Mouse (Mus musculus) lung, embryonic 16.5 days (tissue): ENCODE data around the gene Sox10. TPM values are rescaled to one million over a fixed set of nuclear protein-coding genes. Genes with fewer than 3 reads are reported as not detected.

Experiments used
- ATAC-seq: fragments of 200-750 bp; cut with Nextera tagmentation; 2 replicates; pipeline ENCODE4 v1.8.0; 2017; ENCODE audit warnings: low read depth, mild to moderate bottlenecking, moderate library complexity
- H3K27ac ChIP-seq: fragments of 300-500 bp; sonication (generic); 2 replicates; pipeline ENCODE4 v1.5.1; 2014; ENCODE audit warnings: mild to moderate bottlenecking, control low read depth, low read length
- H3K27me3 ChIP-seq: fragments of 300-500 bp; sonication (generic); 2 replicates; pipeline ENCODE4 v1.6.1; 2014; ENCODE audit warnings: low read depth, low read length, mixed read lengths; ENCODE audit not compliant: control insufficient read depth, insufficient read depth
- H3K36me3 ChIP-seq: fragments of 300-500 bp; sonication (generic); 2 replicates; pipeline ENCODE4 v1.6.1; 2014; ENCODE audit warnings: low read length; ENCODE audit not compliant: control insufficient read depth, insufficient read depth
- H3K4me1 ChIP-seq: fragments of 300-500 bp; sonication (generic); replicated peaks from 2 replicates; pipeline ENCODE4 v1.6.1; 2014; ENCODE audit warnings: low read length, mixed read lengths; ENCODE audit not compliant: control insufficient read depth, insufficient read depth
- H3K4me2 ChIP-seq: fragments of 300-500 bp; sonication (generic); 2 replicates; pipeline ENCODE4 v1.6.1; 2014; ENCODE audit warnings: low read depth, low read length, control low read depth
- H3K4me3 ChIP-seq: fragments of 300-500 bp; sonication (generic); 2 replicates; pipeline ENCODE4 v1.5.1; 2014; ENCODE audit warnings: mild to moderate bottlenecking, low read length, control low read depth
- H3K9ac ChIP-seq: fragments of 300-500 bp; sonication (generic); 2 replicates; pipeline ENCODE4 v1.6.1; 2014; ENCODE audit warnings: low read length, control low read depth
- H3K9me3 ChIP-seq: fragments of 300-500 bp; sonication (generic); 2 replicates; pipeline ENCODE4 v1.6.1; 2016; ENCODE audit warnings: low read length; ENCODE audit not compliant: control insufficient read depth
- WGBS: fragments of 180-500 bp; shearing (Covaris S2); extraction: QIAGEN DNeasy Blood & Tissue Kit; methylation state at CpG from one replicate; pipeline ENCODE4 v1.1.7; 2014; 5-methylcytosine and 5-hydroxymethylcytosine counted together
- polyA plus RNA-seq: library from polyadenylated mRNA; unstranded; fragments of >200 nt; fragmentation: Nextera tagmentation; extraction: Ambion mirVana; gene quantifications from 2 replicates; pipeline ENCODE4 v1.2.1, GENCODE M21; 2015

Gene Sox10
- polyA plus RNA-seq, 1 experiment from 2014 or later = 0.82 TPM

- no peaks in the 10 kb centered on the region for H3K27me3 ChIP-seq
- H3K4me1 ChIP-seq = peaks cover 13% of the 10 kb centered on the region
- no peak overlapping the region for H3K27ac ChIP-seq
- H3K9ac ChIP-seq = no peak overlapping the region
- peaks cover 31% of the 10 kb centered on the region for H3K36me3 ChIP-seq
- WGBS = 83% methylated on average over 12 of the region's 12 CpGs
- H3K4me2 ChIP-seq = no peak overlapping the region
- no peak for ATAC-seq
- H3K9me3 ChIP-seq = no peaks in the 10 kb centered on the region
- no peak overlapping the region for H3K4me3 ChIP-seq
These were observed 21.7 kb downstream of the Sox10 start for GRCm38 (mm10) chr15:79143316-79143715.

DNA sequence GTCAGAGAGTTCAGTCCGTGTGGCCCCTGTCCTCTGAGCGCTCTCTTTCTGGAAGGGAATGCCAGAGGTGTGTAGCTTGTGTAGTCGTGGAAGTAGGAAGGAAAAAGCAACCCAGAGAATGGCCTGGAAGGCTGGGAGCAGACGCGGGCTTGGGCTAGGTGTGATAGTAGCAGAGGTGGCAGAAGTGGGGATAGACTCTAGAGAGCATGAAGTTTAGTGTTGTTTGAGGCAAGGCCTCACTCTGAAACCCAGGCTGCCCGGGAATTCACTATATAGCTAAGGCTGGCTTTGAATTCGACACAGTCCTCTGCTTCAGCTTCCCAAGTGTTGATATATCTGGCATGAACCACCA is 23.5 kb downstream of the Sox10 start:
- no peak; the same call in 1 of the 2 replicates for ATAC-seq
- Histone ChIP-seq H3K9ac (peak overlapping the region; percentile 83), H3K4me1 (peaks cover 13% of the 10 kb centered on the region), H3K9me3 (no peaks in the 10 kb centered on the region), H3K4me2 (peak overlapping the region; percentile 98), H3K27me3 (no peaks in the 10 kb centered on the region), H3K36me3 (peaks cover 19% of the 10 kb centered on the region), H3K4me3 (peak overlapping the region; percentile 82), H3K27ac (no peak overlapping the region)
- WGBS = under 1% methylated on average over 7 of the region's 7 CpGs

DNA sequence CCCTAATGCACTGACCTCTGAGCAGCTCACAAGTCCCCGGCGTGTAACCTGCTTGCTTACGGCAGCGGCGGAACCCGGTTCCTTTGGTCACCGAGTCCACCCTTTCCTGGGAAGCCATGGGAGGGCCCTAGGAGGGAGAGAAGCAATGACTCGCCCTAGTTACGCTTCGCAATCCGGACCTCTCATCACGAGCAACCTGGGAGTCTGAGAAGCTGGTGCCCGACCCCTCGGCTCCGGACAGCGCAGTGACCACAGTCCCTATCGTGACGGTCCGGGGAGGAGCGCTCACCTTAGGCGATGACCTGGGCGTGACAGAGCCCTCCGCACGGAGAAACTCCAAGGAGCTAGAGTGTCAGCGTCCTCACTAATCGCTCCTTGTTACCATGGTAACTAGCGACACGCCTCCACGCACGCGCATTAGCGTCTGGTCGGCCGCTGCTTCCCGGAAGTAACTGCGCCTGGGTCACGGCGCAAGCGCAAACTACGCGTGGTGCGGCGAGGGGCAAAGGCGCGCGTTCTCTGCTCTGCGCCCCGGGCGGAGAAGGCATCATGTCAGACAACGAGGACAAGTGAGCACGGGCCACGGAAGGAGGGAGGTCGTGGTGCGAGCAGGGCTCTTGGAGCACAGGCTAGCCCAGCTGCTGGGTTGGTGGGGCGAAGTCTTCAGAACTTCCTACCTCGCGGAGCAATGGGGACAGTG is 24.0 kb downstream of the Sox10 start, which contains the start of the genes Polr2f and 1700088E04Rik:
Gene Polr2f, plus strand, starts transcription at position 144 of the 700 bp plus-strand sequence.
Gene 1700088E04Rik, minus strand, starts transcription at position 388 of the 700 bp plus-strand sequence.
- ATAC-seq = peak; percentile 93
- H3K9me3 ChIP-seq = no peaks in the 10 kb centered on the region
- peaks cover 13% of the 10 kb centered on the region for H3K4me1 ChIP-seq
- H3K4me3 ChIP-seq = peak within 1 kb of the TSS; percentile 82
- H3K27ac ChIP-seq = no peak within 1 kb of the TSS
- H3K9ac ChIP-seq = peak within 1 kb of the TSS; percentile 83
- peak within 1 kb of the TSS; percentile 98 for H3K4me2 ChIP-seq
- no peaks in the 10 kb centered on the region for H3K27me3 ChIP-seq
- WGBS = under 1% methylated on average over 57 of the region's 57 CpGs
- peaks cover 16% of the 10 kb centered on the region for H3K36me3 ChIP-seq

DNA sequence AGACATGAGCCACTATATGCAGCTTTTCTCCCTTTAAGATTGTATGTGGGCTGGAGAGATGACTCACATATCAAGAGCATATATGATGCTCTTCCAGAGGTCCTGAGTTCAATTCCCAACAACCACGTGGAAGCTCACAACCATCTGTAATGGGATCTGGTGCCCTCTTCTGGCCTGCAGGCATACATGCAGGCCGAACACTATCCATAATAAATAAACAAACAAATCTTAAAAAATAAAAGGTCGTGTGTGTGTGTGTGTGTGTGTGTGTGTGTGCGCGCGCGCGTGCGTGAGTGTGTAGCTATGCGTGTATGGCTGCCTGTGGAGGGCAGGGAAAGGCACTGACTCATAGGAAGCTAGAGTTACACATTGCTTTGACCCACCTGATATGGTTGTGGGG is 25.4 kb downstream of the Sox10 start:
- no peak for ATAC-seq
- peaks cover 4% of the 10 kb centered on the region for H3K36me3 ChIP-seq
- H3K4me1 ChIP-seq = peaks cover 15% of the 10 kb centered on the region
- H3K9me3 ChIP-seq = no peaks in the 10 kb centered on the region
- no peak overlapping the region for H3K4me2 ChIP-seq
- H3K4me3 ChIP-seq = no peak overlapping the region
- H3K9ac ChIP-seq = no peak overlapping the region
- 59% methylated on average over 10 of the region's 10 CpGs for WGBS
- H3K27ac ChIP-seq = no peak overlapping the region
- H3K27me3 ChIP-seq = no peaks in the 10 kb centered on the region

DNA sequence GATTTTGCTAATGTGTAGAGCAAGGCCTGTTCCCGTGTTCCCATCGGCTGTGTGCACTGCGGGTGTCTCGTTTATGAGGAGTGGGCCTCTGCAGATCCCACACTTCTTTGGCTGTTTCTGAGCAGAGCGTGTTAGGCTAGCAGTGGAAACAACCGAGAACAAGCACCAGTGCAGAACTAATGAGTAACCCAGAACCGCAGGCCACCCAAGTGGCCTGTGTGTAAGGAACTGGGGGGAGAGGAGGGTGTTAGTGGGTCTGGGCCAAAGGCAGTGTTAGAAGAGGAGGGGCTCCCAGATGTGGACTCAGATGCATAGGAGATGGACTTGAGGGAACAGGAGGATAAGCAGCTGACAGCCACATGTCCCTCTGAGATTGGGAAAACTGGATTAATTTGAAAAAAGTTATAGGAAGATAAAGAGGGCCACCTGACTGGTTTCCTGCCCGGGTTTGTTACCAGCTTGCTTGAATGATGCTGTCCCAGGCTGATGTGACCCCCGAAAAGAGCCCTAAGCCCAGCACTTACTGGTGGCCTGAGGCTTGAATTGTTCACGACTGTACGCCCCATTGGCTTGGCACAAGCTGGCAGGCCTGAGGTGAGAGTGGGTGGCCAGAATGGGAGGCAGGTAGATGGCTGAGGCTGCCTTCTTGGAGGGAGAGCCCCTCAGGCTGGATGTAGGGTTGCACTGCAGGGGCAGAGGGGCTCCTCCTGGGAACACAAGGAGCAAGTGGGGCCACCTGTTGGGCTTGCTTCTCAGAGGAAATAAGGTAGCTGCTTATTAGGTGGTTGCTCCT is 29.1 kb downstream of the Sox10 start:
- ATAC-seq = peak; percentile 46; the same call in 1 of the 2 replicates
- no peak overlapping the region for H3K9ac ChIP-seq
- no peaks in the 10 kb centered on the region for H3K9me3 ChIP-seq
- peaks cover 12% of the 10 kb centered on the region; the same call in 1 of the 2 replicates for H3K4me1 ChIP-seq
- H3K27ac ChIP-seq = no peak overlapping the region
- no peak overlapping the region for H3K4me2 ChIP-seq
- no peak overlapping the region for H3K4me3 ChIP-seq
- H3K27me3 ChIP-seq = no peaks in the 10 kb centered on the region
- 62% methylated on average over 11 of the region's 11 CpGs for WGBS
- peaks cover 7% of the 10 kb centered on the region for H3K36me3 ChIP-seq

- ATAC-seq = no peak
- Histone ChIP-seq H3K9ac (no peak overlapping the region), H3K36me3 (peaks cover 8% of the 10 kb centered on the region), H3K27ac (no peak overlapping the region), H3K27me3 (no peaks in the 10 kb centered on the region), H3K9me3 (no peaks in the 10 kb centered on the region), H3K4me3 (no peak overlapping the region), H3K4me2 (no peak overlapping the region), H3K4me1 (peaks cover 13% of the 10 kb centered on the region)
- WGBS = 71% methylated on average over 9 of the region's 9 CpGs
These were observed 29.7 kb downstream of the Sox10 start for GRCm38 (mm10) chr15:79135332-79135731.

- Histone ChIP-seq H3K36me3 (peaks cover 14% of the 10 kb centered on the region), H3K4me1 (peaks cover 14% of the 10 kb centered on the region), H3K27me3 (no peaks in the 10 kb centered on the region), H3K9ac (no peak overlapping the region), H3K4me2 (no peak overlapping the region), H3K9me3 (no peaks in the 10 kb centered on the region), H3K27ac (no peak overlapping the region), H3K4me3 (no peak overlapping the region)
- 86% methylated on average over 9 of the region's 9 CpGs for WGBS
- ATAC-seq = no peak
These were observed 30.4 kb downstream of the Sox10 start for GRCm38 (mm10) chr15:79134496-79135270.

- no peak overlapping the region for H3K4me2 ChIP-seq
- 77% methylated on average over 6 of the region's 6 CpGs for WGBS
- ATAC-seq = no peak
- peaks cover 1% of the 10 kb centered on the region; the same call in 1 of the 2 replicates for H3K9me3 ChIP-seq
- H3K36me3 ChIP-seq = peaks cover 18% of the 10 kb centered on the region
- no peak overlapping the region for H3K9ac ChIP-seq
- no peaks in the 10 kb centered on the region for H3K27me3 ChIP-seq
- H3K27ac ChIP-seq = no peak overlapping the region
- no peak overlapping the region for H3K4me3 ChIP-seq
- peaks cover 14% of the 10 kb centered on the region for H3K4me1 ChIP-seq
These were observed 31.8 kb downstream of the Sox10 start for GRCm38 (mm10) chr15:79133191-79133661.
